Mouse (Mus musculus) neural tube, embryonic 14.5 days (tissue): ENCODE results near the gene Ano6. TPM values are rescaled to one million over a fixed set of nuclear protein-coding genes. Genes with fewer than 3 reads are reported as not detected.

Experiments
- ATAC-seq: fragments of 200-750 bp; cut with Nextera tagmentation; 2 replicates; pipeline ENCODE4 v1.8.0; 2017; ENCODE audit warnings: low read depth, mild to moderate bottlenecking, moderate TSS enrichment, moderate library complexity
- H3K27ac ChIP-seq: fragments of 300-500 bp; sonication (generic); 2 replicates; pipeline ENCODE4 v1.5.1; 2014; ENCODE audit warnings: low read depth, mild to moderate bottlenecking, control low read depth, low read length, moderate library complexity, mixed read lengths
- H3K27me3 ChIP-seq: fragments of 300-500 bp; sonication (generic); 2 replicates; pipeline ENCODE4 v1.6.1; 2014; ENCODE audit warnings: low read length; ENCODE audit not compliant: control insufficient read depth, insufficient read depth
- H3K36me3 ChIP-seq: fragments of 300-500 bp; sonication (generic); 2 replicates; pipeline ENCODE4 v1.6.1; 2014; ENCODE audit warnings: low read length, mixed read lengths; ENCODE audit not compliant: control insufficient read depth, insufficient read depth
- H3K4me1 ChIP-seq: fragments of 300-500 bp; sonication (generic); 2 replicates; pipeline ENCODE4 v1.6.1; 2014; ENCODE audit warnings: low read length; ENCODE audit not compliant: control insufficient read depth, insufficient read depth
- H3K4me2 ChIP-seq: fragments of 300-500 bp; sonication (generic); 2 replicates; pipeline ENCODE4 v1.6.1; 2014; ENCODE audit warnings: mild to moderate bottlenecking, low read depth, low read length, control low read depth
- H3K4me3 ChIP-seq: fragments of 300-500 bp; sonication (generic); 2 replicates; pipeline ENCODE4 v1.5.1; 2014; ENCODE audit warnings: low read depth, low read length, control low read depth, mixed read lengths
- H3K9ac ChIP-seq: fragments of 300-500 bp; sonication (generic); replicated peaks from 2 replicates; pipeline ENCODE4 v1.6.1; 2014; ENCODE audit warnings: low read depth, mild to moderate bottlenecking, control low read depth, low read length, mixed read lengths
- H3K9me3 ChIP-seq: fragments of 300-500 bp; sonication (generic); 2 replicates; pipeline ENCODE4 v1.6.1; 2016; ENCODE audit warnings: low read length; ENCODE audit not compliant: control insufficient read depth
- WGBS: fragments of 180-500 bp; shearing (Covaris S2); extraction: QIAGEN DNeasy Blood & Tissue Kit; methylation state at CpG from one replicate; pipeline ENCODE4 v1.1.7; 2014; 5-methylcytosine and 5-hydroxymethylcytosine counted together
- polyA plus RNA-seq: library from polyadenylated mRNA; unstranded; fragments of >200 nt; fragmentation: Nextera tagmentation; extraction: Ambion mirVana; gene quantifications from 2 replicates; pipeline ENCODE4 v1.2.1, GENCODE M21; 2014

Ano6 gene
- polyA plus RNA-seq, 1 experiment from 2014 or later, result 32.3 TPM

- H3K27ac ChIP-seq, result no peak overlapping the region
- no peaks in the 10 kb centered on the region for H3K9me3 ChIP-seq
- 34% methylated on average over 10 of the region's 10 CpGs for WGBS
- no peak overlapping the region for H3K9ac ChIP-seq
- peaks cover 3% of the 10 kb centered on the region; the same call in 1 of the 2 replicates for H3K4me1 ChIP-seq
- no peak overlapping the region for H3K4me3 ChIP-seq
- no peak for ATAC-seq
- H3K27me3 ChIP-seq, result no peaks in the 10 kb centered on the region
- H3K4me2 ChIP-seq, result no peak overlapping the region
- no peaks in the 10 kb centered on the region for H3K36me3 ChIP-seq
These were observed 90.0 kb downstream of the Ano6 start for GRCm38 (mm10) chr15:95880616-95881151.

DNA sequence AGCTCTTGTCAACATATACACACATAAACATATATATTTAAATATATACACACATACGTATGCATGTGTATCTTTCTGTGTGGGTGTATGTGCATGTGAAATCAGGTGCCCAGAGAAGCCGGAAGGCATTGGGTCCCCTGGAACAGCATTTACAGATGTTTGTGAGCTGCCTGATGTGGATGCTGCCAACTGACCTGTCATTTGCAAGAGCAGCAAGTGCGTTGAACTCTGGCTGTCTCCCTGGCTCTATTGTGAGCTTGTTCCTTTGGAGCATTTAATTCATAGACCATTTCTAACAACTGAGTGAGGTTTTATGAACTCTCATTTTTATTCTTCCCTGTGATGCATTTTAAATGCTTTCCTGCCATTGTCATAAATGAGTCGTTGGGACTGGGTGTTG is 91.8 kb downstream of the Ano6 start:
- H3K27ac ChIP-seq, result no peak overlapping the region
- H3K9ac ChIP-seq, result no peak overlapping the region
- WGBS, result 83% methylated on average over 4 of the region's 4 CpGs
- ATAC-seq, result no peak
- no peaks in the 10 kb centered on the region for H3K36me3 ChIP-seq
- no peak overlapping the region for H3K4me3 ChIP-seq
- no peaks in the 10 kb centered on the region for H3K27me3 ChIP-seq
- H3K4me2 ChIP-seq, result no peak overlapping the region
- H3K9me3 ChIP-seq, result no peaks in the 10 kb centered on the region
- peaks cover 6% of the 10 kb centered on the region; the same call in 1 of the 2 replicates for H3K4me1 ChIP-seq

DNA sequence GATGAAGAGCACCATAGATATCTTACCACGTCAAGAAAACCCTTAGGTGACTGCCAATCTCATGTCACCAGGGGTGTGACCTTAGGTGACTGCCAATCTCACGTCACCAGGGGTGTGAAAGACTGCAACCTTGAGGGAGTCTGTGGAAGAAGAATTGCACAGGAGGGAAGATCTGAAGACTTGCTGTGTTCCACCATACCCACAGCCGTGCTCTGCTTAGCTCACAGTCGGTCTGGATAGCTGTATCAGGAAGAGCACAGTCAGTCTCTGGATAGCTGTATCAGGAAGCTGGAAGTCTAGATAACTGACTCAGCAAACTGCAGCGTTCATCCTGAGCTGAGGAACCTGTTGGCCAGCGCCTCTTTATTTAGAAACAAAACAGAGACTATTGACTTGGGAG is 92.9 kb downstream of the Ano6 start:
- WGBS, result 80% methylated on average over 6 of the region's 6 CpGs
- H3K4me3 ChIP-seq, result no peak overlapping the region
- no peak overlapping the region for H3K27ac ChIP-seq
- H3K4me2 ChIP-seq, result no peak overlapping the region
- H3K9me3 ChIP-seq, result no peaks in the 10 kb centered on the region
- no peak for ATAC-seq
- peaks cover 6% of the 10 kb centered on the region; the same call in 1 of the 2 replicates for H3K4me1 ChIP-seq
- H3K36me3 ChIP-seq, result no peaks in the 10 kb centered on the region
- no peak overlapping the region for H3K9ac ChIP-seq
- H3K27me3 ChIP-seq, result no peaks in the 10 kb centered on the region

DNA sequence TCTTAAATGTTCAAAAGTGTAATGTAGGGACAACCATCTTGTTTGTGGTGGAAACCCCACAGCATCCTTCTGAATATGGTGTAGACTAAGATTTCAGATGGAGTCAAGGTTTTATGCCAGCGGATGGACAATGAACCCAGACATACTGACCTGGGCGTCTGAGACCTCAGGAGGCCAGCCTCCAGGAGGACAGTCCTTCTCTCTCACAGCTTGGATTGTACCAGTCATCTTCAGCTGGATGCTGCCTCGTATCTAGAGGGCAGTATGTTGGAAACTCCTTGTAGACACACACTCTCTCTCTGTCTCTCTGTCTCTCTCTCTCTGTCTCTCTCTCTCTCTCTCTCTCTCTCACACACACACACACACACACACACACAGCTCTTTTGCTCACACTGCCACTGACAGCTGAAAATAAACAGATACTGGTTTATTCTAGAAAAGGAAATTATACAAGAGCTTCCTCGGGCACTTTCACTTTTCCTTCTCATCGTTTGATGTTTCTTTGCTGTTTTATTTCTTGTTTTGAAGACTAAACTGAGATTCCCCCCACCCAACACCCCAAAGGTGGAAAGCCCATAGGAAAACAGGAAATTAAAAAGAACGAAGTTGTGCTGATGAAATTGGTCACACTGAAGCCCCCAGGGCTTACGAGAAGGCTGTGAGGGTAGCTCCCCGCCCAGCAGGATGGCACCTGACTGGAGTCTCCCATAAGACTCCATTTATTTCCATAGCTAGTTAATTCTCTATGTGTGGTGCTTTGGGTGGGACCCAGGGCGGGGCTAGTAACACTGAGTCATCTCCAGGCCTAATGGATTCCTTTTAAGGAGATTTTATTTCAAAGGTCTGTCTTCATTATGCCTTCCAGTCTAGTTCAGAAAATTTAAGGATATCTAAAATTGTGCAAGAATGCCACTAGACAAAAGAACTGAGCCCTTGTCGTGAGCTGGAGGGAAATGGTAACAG is 94.3 kb downstream of the Ano6 start:
- Histone ChIP-seq H3K4me2 (no peak overlapping the region), H3K27me3 (no peaks in the 10 kb centered on the region), H3K9me3 (no peaks in the 10 kb centered on the region), H3K4me3 (no peak overlapping the region), H3K9ac (no peak overlapping the region), H3K4me1 (peaks cover 6% of the 10 kb centered on the region; the same call in 1 of the 2 replicates), H3K36me3 (no peaks in the 10 kb centered on the region), H3K27ac (no peak overlapping the region)
- 86% methylated on average over 10 of the region's 10 CpGs for WGBS
- no peak for ATAC-seq

DNA sequence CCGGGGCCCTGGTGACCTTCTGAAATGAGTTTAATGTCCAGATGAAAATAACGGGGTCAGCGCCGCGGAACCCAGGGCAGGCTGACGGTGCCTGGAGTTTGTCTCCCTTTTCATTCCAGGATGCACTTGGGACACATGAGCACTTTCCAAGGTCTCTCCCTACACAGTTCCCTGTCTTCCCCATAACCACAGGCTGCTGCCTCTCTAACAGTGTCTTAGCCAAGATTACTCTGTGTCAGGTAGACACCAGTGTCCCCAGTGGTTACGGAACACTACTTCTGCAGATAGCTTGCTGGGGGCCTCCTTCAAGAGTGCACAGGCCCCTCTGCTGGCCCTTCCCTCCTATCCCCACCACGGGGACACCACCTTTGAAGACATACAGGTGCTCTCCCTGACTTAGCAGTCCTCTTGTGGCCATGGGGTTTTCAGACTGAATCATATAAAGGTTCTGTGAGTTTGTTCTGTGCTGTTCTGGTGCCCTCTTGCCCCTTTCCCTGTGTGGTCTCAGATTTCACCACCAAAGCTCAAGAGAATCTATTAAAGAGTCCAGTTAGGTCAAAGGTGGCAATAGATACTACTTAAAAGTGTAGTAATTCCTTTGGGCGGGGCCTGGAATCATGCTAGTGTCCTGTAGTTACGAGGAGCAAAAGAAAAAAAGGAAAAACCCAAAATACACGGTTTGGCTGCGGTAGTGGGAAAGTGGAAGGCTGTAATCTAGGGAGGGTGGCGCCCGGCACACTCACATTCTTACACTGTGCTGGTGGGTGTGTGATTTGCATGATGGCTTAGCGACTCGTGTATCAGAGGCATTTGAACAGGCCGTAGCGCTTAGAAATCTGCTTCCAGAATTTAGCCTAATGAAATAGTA is 95.5 kb downstream of the Ano6 start:
- Histone ChIP-seq H3K4me1 (peaks cover 3% of the 10 kb centered on the region; the same call in 1 of the 2 replicates), H3K9ac (no peak overlapping the region), H3K4me3 (no peak overlapping the region), H3K27me3 (no peaks in the 10 kb centered on the region), H3K9me3 (no peaks in the 10 kb centered on the region), H3K27ac (no peak overlapping the region), H3K4me2 (no peak overlapping the region), H3K36me3 (no peaks in the 10 kb centered on the region)
- WGBS, result 76% methylated on average over 18 of the region's 18 CpGs
- ATAC-seq, result no peak

- Histone ChIP-seq H3K27ac (no peak overlapping the region), H3K4me3 (no peak overlapping the region), H3K27me3 (no peaks in the 10 kb centered on the region), H3K9me3 (no peaks in the 10 kb centered on the region), H3K4me2 (no peak overlapping the region), H3K36me3 (no peaks in the 10 kb centered on the region), H3K9ac (no peak overlapping the region), H3K4me1 (peaks cover 3% of the 10 kb centered on the region; the same call in 1 of the 2 replicates)
- no peak for ATAC-seq
- 42% methylated on average over 5 of the region's 5 CpGs for WGBS
These were observed 96.7 kb downstream of the Ano6 start for GRCm38 (mm10) chr15:95887365-95887764.

DNA sequence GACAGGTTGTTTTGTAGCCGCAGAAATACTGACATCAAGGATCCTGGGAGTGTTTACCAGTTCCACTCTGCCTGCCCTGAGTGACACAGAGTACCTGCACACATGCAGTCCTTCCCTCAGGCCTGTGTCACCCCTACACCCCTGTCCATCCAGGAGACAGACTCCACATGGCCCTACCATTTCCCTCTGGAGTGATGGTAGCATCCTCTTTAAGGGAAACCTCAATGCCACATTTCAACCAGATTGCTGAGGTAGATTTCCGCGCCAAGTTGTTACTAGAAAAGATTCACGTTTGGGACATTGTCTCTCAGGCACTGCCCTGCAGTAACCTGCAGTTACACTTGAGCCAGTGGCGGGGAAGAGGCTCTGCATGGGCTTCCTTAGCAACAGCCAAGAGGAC is 97.9 kb downstream of the Ano6 start:
- Histone ChIP-seq H3K27me3 (no peaks in the 10 kb centered on the region), H3K9ac (no peak overlapping the region), H3K4me3 (no peak overlapping the region), H3K9me3 (no peaks in the 10 kb centered on the region), H3K4me1 (peaks cover 3% of the 10 kb centered on the region; the same call in 1 of the 2 replicates), H3K36me3 (no peaks in the 10 kb centered on the region), H3K4me2 (no peak overlapping the region), H3K27ac (no peak overlapping the region)
- no peak for ATAC-seq
- 85% methylated on average over 5 of the region's 5 CpGs for WGBS

DNA sequence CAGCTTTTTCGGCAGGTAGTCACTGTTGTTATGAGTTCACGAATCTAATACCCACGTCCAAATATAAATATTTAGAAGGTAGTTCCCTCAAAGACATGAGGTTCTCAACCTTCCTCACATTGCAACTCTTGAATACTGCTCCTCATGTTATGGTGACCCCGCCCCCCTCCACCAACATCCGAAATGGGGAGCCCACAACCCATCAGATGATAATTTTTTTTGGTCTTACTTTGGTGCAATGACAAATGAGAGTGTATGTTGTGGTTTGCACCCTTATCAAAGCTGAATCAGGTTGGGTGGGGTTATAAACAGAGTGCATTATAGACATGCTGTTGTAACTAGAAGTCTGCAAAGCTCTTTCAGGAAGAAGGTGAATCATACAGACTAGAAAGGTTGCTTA is 99.7 kb downstream of the Ano6 start:
- Histone ChIP-seq H3K27ac (no peak overlapping the region), H3K4me3 (no peak overlapping the region), H3K4me2 (no peak overlapping the region), H3K36me3 (no peaks in the 10 kb centered on the region), H3K27me3 (no peaks in the 10 kb centered on the region), H3K4me1 (peaks cover 3% of the 10 kb centered on the region; the same call in 1 of the 2 replicates), H3K9me3 (no peaks in the 10 kb centered on the region), H3K9ac (no peak overlapping the region)
- WGBS, result 93% methylated on average over 5 of the region's 5 CpGs
- ATAC-seq, result no peak
